Mouse (Mus musculus) neural tube, embryonic 15.5 days (tissue): ENCODE measurements around the gene Rangrf. TPM values are rescaled to one million over a fixed set of nuclear protein-coding genes. Genes with fewer than 3 reads are reported as not detected.
"Not testable (repeated sequence)": the region's sequence is repeated elsewhere in the genome, so short reads cannot be mapped to it uniquely, and the experiment has no call there.

Source experiments
- ATAC-seq: fragments of 200-750 bp; cut with Nextera tagmentation; 2 replicates; pipeline ENCODE4 v1.8.0; 2017; ENCODE audit warnings: mild to moderate bottlenecking, moderate TSS enrichment, moderate library complexity; ENCODE audit not compliant: low FRiP score
- H3K27ac ChIP-seq: fragments of 300-500 bp; sonication (generic); replicated peaks from 2 replicates; pipeline ENCODE4 v1.5.1; 2015; ENCODE audit warnings: mild to moderate bottlenecking, inconsistent platforms
- H3K27me3 ChIP-seq: fragments of 300-500 bp; sonication (generic); replicated peaks from 2 replicates; pipeline ENCODE4 v1.6.1; 2015; ENCODE audit warnings: inconsistent platforms
- H3K36me3 ChIP-seq: fragments of 300-500 bp; sonication (generic); 2 replicates; pipeline ENCODE4 v1.6.1; 2015; ENCODE audit warnings: inconsistent platforms
- H3K4me1 ChIP-seq: fragments of 300-500 bp; sonication (generic); 2 replicates; pipeline ENCODE4 v1.6.1; 2015; ENCODE audit warnings: inconsistent platforms
- H3K4me2 ChIP-seq: fragments of 300-500 bp; sonication (generic); 2 replicates; pipeline ENCODE4 v1.6.1; 2015; ENCODE audit warnings: inconsistent platforms, mild to moderate bottlenecking, moderate library complexity
- H3K4me3 ChIP-seq: fragments of 300-500 bp; sonication (generic); replicated peaks from 2 replicates; pipeline ENCODE4 v1.5.1; 2015; ENCODE audit warnings: mild to moderate bottlenecking, inconsistent platforms
- H3K9ac ChIP-seq: fragments of 300-500 bp; sonication (generic); replicated peaks from 2 replicates; pipeline ENCODE4 v1.6.1; 2015; ENCODE audit warnings: mild to moderate bottlenecking, inconsistent platforms
- H3K9me3 ChIP-seq: fragments of 300-500 bp; sonication (generic); replicated peaks from 2 replicates; pipeline ENCODE4 v1.6.1; 2016; ENCODE audit warnings: inconsistent platforms
- WGBS: fragments of 180-500 bp; shearing (Covaris S2); methylation state at CpG from one replicate; pipeline ENCODE4 v1.1.7; 2015; ENCODE audit warnings: mixed read lengths; 5-methylcytosine and 5-hydroxymethylcytosine counted together
- polyA plus RNA-seq: library from polyadenylated mRNA; unstranded; fragments of >200 nt; fragmentation: Nextera tagmentation; extraction: Ambion mirVana; gene quantifications from 2 replicates; pipeline ENCODE4 v1.2.1, GENCODE M21; 2015

Rangrf gene
- polyA plus RNA-seq, result 33.7 and 33.9 TPM in 2 replicates

DNA sequence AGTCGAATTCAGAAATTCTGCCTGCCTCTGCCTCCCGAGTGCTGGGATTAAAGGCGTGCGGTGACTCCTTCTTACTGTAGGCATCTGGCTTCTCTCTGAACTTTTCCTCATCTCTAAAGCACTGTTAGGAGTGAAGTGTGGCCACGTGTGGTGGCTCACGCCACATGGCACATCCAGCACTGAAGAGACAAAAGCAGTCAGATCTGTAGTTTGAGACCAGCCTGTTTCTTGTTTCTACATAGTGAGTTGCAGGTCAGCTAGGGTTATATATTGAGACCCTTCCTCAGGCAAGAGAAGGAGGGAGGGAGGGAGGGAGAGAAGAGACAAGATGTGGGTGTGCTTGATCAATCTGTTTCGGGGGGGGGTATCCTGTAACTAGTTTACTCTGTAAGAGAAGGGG lies at the start of gene Rangrf:
Gene Rangrf (minus strand): TSS at position 101 of the 400 bp plus-strand sequence.
- no peaks in the 10 kb centered on the region for H3K36me3 ChIP-seq
- WGBS, result 81% methylated on average over 7 of the region's 7 CpGs
- H3K4me2 ChIP-seq, result peak within 1 kb of the TSS; percentile 72
- no peaks in the 10 kb centered on the region for H3K27me3 ChIP-seq
- H3K4me3 ChIP-seq, result peak within 1 kb of the TSS; percentile 46
- H3K4me1 ChIP-seq, result peaks cover 11% of the 10 kb centered on the region
- H3K9me3 ChIP-seq, result no peaks in the 10 kb centered on the region
- no peak within 1 kb of the TSS for H3K27ac ChIP-seq
- no peak for ATAC-seq
- 0 out of 2 replicates have a peak within 1 kb of the TSS, but pooled peaks have one; percentile 29 for H3K9ac ChIP-seq

DNA sequence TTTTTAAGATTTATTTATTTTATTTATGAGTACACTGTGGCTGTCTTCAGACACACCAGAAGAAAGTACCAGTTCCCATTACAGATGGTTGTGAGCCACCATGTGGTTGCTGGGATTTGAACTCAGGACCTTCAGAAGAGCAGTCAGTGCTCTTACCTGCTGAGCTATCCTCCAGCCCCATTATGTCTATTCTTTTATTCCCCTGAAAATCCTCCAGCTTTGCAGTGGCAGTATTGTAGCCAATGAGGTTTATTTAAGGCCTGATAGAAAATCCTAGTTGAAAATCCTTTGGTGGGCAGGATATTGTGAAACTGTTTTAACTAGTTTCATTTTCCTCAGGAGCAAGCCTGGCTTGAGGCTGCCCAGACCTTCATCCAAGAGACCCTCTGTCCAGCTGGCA lies 45.7 kb upstream of the Rangrf start:
- Histone ChIP-seq H3K27ac (no peak overlapping the region), H3K9ac (no peak overlapping the region), H3K36me3 (peaks cover 44% of the 10 kb centered on the region), H3K4me2 (no peak overlapping the region), H3K4me3 (no peak overlapping the region), H3K9me3 (no peaks in the 10 kb centered on the region), H3K27me3 (no peaks in the 10 kb centered on the region), H3K4me1 (peaks cover 11% of the 10 kb centered on the region)
- ATAC-seq, result no peak

DNA sequence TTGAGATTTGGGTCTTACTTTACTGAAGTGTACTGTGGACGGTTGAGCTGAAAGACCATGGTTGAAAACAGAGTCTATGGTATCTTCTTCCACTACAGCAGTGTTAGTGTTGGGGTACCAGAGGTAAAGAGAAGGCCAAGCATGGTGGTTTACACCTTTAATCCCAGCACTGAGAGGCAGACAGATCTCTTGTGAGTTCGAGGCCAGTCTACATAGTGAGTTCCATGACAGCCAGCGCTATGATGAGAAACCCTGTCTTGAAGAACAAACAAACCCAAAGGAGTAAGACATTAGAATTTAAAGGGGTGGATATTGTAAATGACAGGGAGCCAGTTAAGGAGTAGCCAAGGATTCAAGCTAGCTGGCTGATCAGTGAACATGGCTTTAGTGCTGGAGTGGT lies 41.8 kb upstream of the Rangrf start:
- Histone ChIP-seq H3K9me3 (no peaks in the 10 kb centered on the region), H3K36me3 (peaks cover 5% of the 10 kb centered on the region), H3K9ac (peak overlapping the region; percentile 73), H3K4me1 (peaks cover 20% of the 10 kb centered on the region), H3K27me3 (no peaks in the 10 kb centered on the region), H3K4me2 (peak overlapping the region; percentile 68), H3K4me3 (peak overlapping the region; percentile 51), H3K27ac (peak overlapping the region; percentile 94)
- ATAC-seq, result no peak
- 66% methylated on average over 3 of the region's 3 CpGs for WGBS

DNA sequence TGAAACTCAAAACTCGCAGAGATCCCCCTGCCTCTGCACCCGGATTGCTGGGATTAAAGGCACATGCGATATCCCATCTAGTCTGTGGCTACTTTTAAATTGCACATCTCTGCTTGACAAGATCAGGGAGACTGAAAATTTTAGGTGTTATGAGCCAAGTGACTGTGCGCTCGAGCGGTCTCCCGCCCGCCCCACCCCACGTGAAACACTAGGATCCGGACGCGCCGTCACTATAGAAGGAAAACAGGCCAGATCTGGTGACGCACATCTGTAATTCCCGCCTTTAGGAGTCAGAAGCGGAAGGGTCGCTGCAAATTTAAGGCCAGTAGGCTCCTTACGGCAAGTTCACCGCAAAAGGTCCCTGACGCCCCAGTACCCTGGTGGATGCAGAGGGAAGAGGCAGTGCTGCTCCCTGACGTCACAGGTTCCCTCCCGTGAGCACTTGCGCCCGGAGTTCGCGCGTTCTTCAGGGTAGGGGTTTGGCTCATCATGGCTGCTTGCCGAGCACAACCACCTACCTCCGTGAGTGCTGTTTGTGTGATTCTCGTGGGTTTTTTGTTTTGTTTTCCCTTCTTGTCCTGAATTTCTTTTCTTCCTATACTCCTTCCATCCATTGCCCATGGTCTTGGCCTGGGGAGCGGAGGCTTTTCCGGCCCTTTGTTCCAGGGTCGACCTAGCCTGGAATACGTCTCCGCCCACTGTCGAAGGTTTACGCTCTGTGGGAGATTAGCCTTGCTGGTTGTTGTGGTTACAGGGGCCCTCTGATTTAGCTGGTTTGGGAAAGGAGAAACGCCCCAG lies 40.9 kb upstream of the Rangrf start, which contains the start of gene Ctc1:
Gene Ctc1 (plus strand): TSS at position 268 of the 798 bp plus-strand sequence.
- H3K27ac ChIP-seq, result peak within 1 kb of the TSS; percentile 94
- WGBS, result 2% methylated on average over 38 of the region's 38 CpGs
- peak within 1 kb of the TSS; percentile 51 for H3K4me3 ChIP-seq
- peaks cover 29% of the 10 kb centered on the region for H3K4me1 ChIP-seq
- ATAC-seq, result peak; percentile 95
- peak within 1 kb of the TSS; percentile 73 for H3K9ac ChIP-seq
- H3K9me3 ChIP-seq, result no peaks in the 10 kb centered on the region
- peak within 1 kb of the TSS; percentile 68 for H3K4me2 ChIP-seq
- H3K27me3 ChIP-seq, result no peaks in the 10 kb centered on the region
- no peaks in the 10 kb centered on the region for H3K36me3 ChIP-seq

DNA sequence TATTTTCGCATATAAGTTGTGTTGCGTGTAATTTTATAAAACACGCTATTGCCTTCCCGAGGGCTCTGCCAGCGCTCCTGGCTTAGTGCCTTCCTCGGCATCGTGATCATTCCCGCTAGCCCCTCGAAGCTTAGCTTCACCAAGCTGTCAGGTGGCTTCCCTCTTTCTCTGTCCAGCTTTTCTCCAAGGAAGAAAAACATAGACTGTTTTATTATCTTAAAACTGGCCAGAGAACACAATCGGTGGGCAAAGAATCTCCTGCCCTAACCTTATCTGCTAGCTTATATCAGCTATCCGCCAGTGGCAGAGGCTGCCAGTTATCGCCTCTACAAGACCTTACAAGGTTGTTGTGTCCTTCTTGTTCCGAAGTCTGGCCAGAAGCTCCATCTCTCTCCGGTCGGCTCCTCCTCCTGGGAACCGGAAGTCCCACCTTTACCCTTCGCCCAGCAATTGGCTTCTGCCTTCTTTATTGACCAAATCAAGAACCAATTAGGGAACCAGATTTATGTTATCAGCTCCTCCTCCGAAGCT lies 37.2 kb upstream of the Rangrf start:
- Histone ChIP-seq H3K9ac (peak overlapping the region; percentile 68), H3K27me3 (no peaks in the 10 kb centered on the region), H3K4me2 (peak overlapping the region; percentile 89), H3K27ac (peak overlapping the region; percentile 83), H3K4me1 (peaks cover 34% of the 10 kb centered on the region), H3K4me3 (peak overlapping the region; percentile 45), H3K36me3 (no peaks in the 10 kb centered on the region), H3K9me3 (no peaks in the 10 kb centered on the region)
- ATAC-seq, result peak; percentile 66
- 1% methylated on average over 18 of the region's 18 CpGs for WGBS

DNA sequence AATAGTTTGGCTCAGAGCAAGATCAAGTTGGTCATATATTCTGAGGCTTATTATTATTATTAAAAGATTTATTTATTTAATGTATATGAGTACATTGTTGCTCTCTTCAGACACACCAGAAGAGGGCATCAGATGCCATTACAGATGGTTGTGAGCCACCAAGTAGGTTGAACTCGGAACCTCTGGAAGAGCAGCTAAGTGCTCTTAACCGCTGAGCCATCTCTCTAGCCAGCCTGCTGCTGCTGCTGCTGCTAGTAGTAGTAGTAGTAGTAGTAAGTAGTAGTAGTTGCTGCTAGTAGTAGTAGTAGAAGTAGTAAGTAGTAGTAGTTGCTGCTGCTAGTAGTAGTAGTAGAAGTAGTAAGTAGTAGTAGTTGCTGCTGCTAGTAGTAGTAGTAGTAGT lies 36.5 kb upstream of the Rangrf start:
- ATAC-seq, H3K36me3 ChIP-seq, H3K9me3 ChIP-seq, H3K27me3 ChIP-seq, H3K9ac ChIP-seq: not testable (repeated sequence)
- WGBS, result 75% methylated on average over 2 of the region's 2 CpGs
- Histone ChIP-seq H3K4me2 (peak overlapping the region; percentile 89), H3K4me1 (peaks cover 31% of the 10 kb centered on the region), H3K27ac (peak overlapping the region; percentile 83), H3K4me3 (peak overlapping the region; percentile 45)

DNA sequence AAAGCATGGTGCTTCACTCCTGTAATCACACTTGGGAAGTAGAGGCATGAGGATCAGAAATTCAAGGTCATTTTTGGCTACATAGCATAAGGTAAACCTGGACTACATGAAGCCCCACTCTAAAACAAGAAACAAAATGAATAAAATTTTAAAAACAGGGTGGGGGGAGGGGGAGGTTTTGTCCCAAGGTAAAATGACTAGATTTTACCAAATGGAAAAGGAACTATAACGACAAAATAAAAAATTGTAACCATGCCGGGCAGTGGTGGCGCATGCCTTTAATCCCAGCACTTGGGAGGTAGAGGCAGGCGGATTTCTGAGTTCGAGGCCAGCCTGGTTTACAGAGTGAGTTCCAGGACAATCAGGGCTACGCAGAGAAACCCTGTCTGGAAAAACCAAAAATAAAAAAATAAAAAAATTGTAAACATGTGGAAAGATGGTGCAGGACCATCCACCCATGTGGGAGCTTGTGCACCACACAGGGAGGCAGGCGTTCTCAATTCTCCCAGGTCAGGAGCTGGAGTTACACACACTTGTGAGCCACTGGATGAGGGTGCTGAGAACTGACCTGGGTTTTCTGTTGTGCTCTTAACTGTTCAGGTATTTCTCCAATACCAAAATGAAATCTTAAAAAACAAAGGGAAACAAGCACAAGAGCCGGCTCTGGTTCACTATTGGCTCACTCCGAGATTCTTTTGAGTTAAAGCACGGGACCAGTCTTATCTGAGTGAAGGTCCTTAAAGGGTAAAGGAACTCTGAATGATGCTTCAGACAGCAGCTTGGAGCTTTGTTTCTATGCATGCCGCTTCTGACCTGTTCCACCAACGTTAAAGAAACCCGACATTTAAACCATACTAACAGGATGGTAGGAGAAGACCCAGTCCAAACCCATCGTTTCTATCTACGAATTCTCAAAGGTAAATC lies 35.7 kb upstream of the Rangrf start:
- no peaks in the 10 kb centered on the region for H3K9me3 ChIP-seq
- H3K9ac ChIP-seq, result no peak overlapping the region
- H3K4me3 ChIP-seq, result no peak overlapping the region
- WGBS, result 91% methylated on average over 15 of the region's 15 CpGs
- H3K27me3 ChIP-seq, result no peaks in the 10 kb centered on the region
- peak overlapping the region; percentile 89; the same call in 1 of the 2 replicates for H3K4me2 ChIP-seq
- H3K36me3 ChIP-seq, result no peaks in the 10 kb centered on the region
- no peak overlapping the region for H3K27ac ChIP-seq
- ATAC-seq, result no peak
- H3K4me1 ChIP-seq, result peaks cover 31% of the 10 kb centered on the region

DNA sequence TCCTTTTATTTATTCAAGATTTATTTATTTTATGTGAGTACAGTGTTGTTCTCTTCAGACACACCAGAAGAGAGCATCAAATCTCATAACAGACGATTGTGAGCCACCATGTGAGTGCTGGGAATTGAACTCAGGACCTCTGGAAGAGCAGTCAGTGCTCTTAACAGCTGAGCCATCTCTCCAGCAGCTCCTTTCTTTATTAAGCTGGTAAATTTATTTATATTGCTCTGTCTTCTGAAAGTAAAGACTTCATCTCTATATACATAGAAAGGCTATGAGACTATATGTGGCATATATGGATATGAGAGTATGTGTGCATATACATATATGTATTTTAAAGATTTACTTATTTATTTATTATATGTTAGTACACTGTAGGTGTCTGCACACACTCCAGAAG lies 34.5 kb upstream of the Rangrf start:
- WGBS, result 95% methylated on average over 1 of the region's 1 CpGs

DNA sequence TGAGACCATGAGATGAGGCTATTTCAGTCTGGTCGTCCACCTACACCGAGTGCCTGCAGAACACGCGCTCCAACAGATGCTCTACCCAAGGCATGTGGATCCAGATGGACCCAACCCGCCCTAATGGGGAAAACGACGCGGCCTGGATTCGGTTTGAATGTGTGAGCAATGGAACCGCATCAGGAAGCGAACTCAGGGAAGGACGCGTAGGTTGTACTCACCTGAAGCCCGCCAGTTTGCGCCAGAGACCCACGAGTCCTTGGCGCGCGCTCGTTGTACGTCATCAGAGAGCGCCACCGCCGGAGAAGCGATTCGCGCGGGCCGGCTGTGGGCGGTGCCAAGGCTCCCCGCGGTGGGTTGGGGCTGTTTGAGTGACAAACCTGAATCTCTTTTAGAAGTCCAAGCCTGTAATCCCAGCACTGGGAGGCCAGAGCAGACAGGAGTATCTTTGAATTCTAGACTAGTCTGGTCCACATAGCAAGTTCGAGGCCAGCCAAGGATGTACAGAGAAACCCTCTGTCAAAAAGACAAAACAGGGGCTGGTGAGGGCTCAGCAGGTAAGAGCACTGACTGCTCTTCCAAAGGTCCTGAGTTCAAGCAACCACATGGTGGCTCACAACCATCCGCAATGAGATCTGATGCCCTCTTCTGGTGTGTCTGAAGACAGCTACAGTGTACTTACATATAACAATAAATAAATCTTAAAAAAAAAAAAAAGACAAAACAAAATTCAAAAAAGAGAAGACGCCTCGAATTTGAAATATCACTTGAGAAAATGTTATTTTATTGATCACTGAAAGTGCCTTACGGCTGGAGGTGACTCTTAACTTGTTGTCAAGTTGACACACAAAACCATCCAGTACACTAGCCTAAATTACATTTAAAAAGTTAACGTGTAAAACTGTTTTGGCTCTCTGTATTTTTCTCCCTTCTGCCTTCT lies 33.5 kb upstream of the Rangrf start, which contains the start of gene Pfas:
Gene Pfas (minus strand): TSS at position 279 of the 940 bp plus-strand sequence.
- WGBS, result 9% methylated on average over 38 of the region's 38 CpGs

More for the DNA sequence above, 34.5 kb upstream of the Rangrf start:
- Histone ChIP-seq H3K4me3 (no peak overlapping the region), H3K27me3 (no peaks in the 10 kb centered on the region), H3K9ac (no peak overlapping the region), H3K4me2 (no peak overlapping the region), H3K4me1 (peaks cover 26% of the 10 kb centered on the region), H3K36me3 (no peaks in the 10 kb centered on the region), H3K27ac (no peak overlapping the region), H3K9me3 (no peaks in the 10 kb centered on the region)
- no peak for ATAC-seq

DNA sequence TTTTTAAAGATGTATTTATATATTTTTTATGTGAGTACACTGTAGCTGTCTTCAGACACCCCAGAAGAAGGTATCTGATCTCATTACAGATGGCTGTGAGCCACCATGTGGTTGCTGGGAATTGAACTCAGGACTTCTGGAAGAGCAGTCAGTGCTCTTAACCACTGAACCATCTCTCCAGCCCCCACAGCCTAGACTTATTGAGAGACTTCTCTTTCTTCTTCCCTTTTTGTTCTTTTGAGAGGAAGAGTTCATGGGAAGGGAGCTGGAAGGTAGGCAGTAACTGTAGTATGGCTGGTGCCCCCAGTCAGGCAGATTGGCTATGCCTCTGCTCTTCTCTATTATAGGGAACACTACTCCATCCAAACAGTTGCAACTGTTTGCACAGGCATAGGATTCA lies 31.6 kb upstream of the Rangrf start:
- H3K4me2 ChIP-seq, H3K9ac ChIP-seq, H3K27me3 ChIP-seq, H3K9me3 ChIP-seq, H3K4me3 ChIP-seq, H3K27ac ChIP-seq, ATAC-seq: not testable (repeated sequence)
- Histone ChIP-seq H3K4me1 (peaks cover 20% of the 10 kb centered on the region), H3K36me3 (peaks cover 21% of the 10 kb centered on the region)

More for the DNA sequence above, 33.5 kb upstream of the Rangrf start, which contains the start of gene Pfas:
- Histone ChIP-seq H3K9me3 (no peaks in the 10 kb centered on the region), H3K36me3 (0 out of 2 replicates have a peak, but pooled peaks cover 2% of the 10 kb centered on the region), H3K4me3 (peak within 1 kb of the TSS; percentile 54), H3K4me1 (peaks cover 26% of the 10 kb centered on the region), H3K9ac (peak within 1 kb of the TSS; percentile 53), H3K27me3 (no peaks in the 10 kb centered on the region), H3K27ac (peak within 1 kb of the TSS; percentile 69), H3K4me2 (peak within 1 kb of the TSS; percentile 57)
- ATAC-seq, result peak; percentile 80
